Mouse (Mus musculus) gastrocnemius, adult 18-20 months (tissue): ENCODE measurements around the gene E2f2. TPM values are rescaled to one million over a fixed set of nuclear protein-coding genes. Genes with fewer than 3 reads are reported as not detected.

ENCODE experiments used
- DNase-seq: peaks from one replicate; pipeline ENCODE4 v3.0.0; 2021; ENCODE audit warnings: low spot score
- total RNA-seq, 2 experiments: library from RNA; stranded (reverse); gene quantifications; 2 replicates each; pipeline ENCODE4 v1.2.3; 2021

Gene E2f2
- total RNA-seq, 2 experiments from 2014 or later, result 0.73 to 0.76 TPM

GRCm38 (mm10) chr4:136240955-136241354, 68.8 kb downstream of the E2f2 start:
- DNase-seq, result no peak

- DNase-seq, result no peak
Measured at GRCm38 (mm10) chr4:136242065-136242703, 70.0 kb downstream of the E2f2 start.

- DNase-seq, result no peak
Measured at GRCm38 (mm10) chr4:136242728-136243127, 70.5 kb downstream of the E2f2 start.

- no peak for DNase-seq
Measured at GRCm38 (mm10) chr4:136244208-136244607, 72.0 kb downstream of the E2f2 start.

Other genes starting within 250 kb of the E2f2 start
- 10 to 100 TPM; 38.5 to 40.1 TPM for gene Hmgcl, start 225.9 kb upstream of the E2f2 start, total RNA-seq
- under 1 TPM; 0.73 to 0.97 TPM for gene Gale, start 208.7 kb upstream of the E2f2 start, total RNA-seq
- gene Lypla2, start 199.8 kb upstream of the E2f2 start, total RNA-seq, result 10 to 100 TPM; 25.2 to 29.8 TPM
- gene Pithd1, start 185.1 kb upstream of the E2f2 start, total RNA-seq, result 10 to 100 TPM; 25.3 to 26.3 TPM
- 10 to 100 TPM; 62.0 to 62.3 TPM for gene Eloa, start 150.6 kb upstream of the E2f2 start, total RNA-seq
- gene Rpl11, start 119.0 kb upstream of the E2f2 start, total RNA-seq, result 100 to 1,000 TPM; 249 to 252 TPM
- 10 to 100 TPM; 13.7 to 24.1 TPM for gene Id3, start 28.9 kb upstream of the E2f2 start, total RNA-seq
- 1 to 10 TPM; 1.4 to 1.5 TPM for gene Asap3, start 34.0 kb downstream of the E2f2 start, total RNA-seq
- 100 to 1,000 TPM; 379 to 395 TPM for gene Tcea3, start 75.3 kb downstream of the E2f2 start, total RNA-seq
- 10 to 100 TPM; 29.7 to 33.3 TPM for gene Zfp46, start 112.3 kb downstream of the E2f2 start, total RNA-seq
- 10 to 100 TPM; 21.4 to 27.4 TPM for gene Hnrnpr, start 138.5 kb downstream of the E2f2 start, total RNA-seq